Mouse (Mus musculus) left cerebral cortex, adult 8-10 months (tissue): ENCODE data around the gene Sdc1. TPM values are rescaled to one million over a fixed set of nuclear protein-coding genes. Genes with fewer than 3 reads are reported as not detected.
A peak's percentile ranks its signal among the peaks of the same experiment; 100 is the strongest.

ENCODE experiments used
- DNase-seq, 2 experiments: peaks; one replicate each; pipeline ENCODE4 v3.0.0; 2022; ENCODE audit warnings: low spot score in 2 of 2
- total RNA-seq, 4 experiments: library from RNA; stranded (reverse); gene quantifications; 2 replicates each; pipeline ENCODE4 v1.2.4; 2022

Sdc1 gene
- 1 to 10 TPM in 3 of 4 experiments, under 1 TPM in 1; 0.87 to 1.7 (median 1.4) TPM for total RNA-seq

DNA sequence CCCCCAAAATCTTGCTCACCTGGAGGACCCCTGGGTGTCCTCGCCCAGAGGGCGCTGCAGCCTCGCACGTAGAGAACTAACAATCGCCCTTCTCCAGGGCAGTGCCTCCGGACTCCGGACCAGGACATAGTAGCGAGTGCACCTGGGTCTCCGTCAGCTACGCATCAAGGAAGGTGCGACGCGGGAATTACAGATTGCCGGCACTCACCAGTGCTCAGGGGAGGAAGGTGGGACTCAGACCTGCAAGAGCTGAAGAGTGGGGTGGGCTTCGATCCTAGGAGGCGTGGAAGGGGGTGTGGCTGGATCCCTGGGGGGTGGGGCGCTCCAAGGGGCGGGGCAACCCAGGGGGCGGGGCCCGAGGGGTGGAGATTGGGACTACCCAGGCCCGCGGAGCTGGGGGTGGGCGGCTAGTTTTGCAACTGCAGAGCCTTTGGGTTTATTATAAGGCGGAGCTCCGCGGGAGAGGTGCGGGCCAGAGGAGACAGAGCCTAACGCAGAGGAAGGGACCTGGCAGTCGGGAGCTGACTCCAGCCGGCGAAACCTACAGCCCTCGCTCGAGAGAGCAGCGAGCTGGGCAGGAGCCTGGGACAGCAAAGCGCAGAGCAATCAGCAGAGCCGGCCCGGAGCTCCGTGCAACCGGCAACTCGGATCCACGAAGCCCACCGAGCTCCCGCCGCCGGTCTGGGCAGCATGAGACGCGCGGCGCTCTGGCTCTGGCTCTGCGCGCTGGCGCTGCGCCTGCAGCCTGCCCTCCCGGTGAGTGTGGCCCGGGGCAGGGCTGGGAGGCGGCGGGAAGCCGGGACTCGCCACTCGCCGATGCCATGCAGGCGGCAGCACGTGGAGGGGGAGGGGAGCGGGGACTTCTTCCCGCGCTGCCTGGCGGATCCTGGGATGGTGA is at the start of gene Sdc1:
Gene Sdc1 (plus strand): TSS at position 378 of the 898 bp plus-strand sequence.
- peak in 1 of 2 experiments; percentile 25 for DNase-seq

DNA sequence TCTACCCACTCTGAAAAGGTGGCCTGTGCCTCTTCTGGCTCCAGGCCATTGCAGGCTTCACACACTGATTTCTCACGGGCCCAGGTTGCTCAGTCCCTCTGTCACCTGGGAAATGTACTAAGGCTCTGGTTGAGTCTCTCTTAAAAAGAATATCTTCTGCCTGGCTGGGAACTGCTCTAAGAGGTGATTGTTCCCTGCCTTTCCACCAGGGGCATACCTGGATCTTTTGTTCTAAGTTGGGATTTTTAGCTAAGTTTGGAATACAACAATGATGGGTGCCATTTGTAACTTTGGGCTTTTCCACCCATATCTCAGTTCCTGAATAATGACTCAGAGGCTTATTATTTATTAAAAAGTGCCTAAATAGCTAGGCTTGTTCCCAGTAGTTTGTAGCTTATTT is 44.2 kb upstream of the Sdc1 start:
- no peak for DNase-seq

DNA sequence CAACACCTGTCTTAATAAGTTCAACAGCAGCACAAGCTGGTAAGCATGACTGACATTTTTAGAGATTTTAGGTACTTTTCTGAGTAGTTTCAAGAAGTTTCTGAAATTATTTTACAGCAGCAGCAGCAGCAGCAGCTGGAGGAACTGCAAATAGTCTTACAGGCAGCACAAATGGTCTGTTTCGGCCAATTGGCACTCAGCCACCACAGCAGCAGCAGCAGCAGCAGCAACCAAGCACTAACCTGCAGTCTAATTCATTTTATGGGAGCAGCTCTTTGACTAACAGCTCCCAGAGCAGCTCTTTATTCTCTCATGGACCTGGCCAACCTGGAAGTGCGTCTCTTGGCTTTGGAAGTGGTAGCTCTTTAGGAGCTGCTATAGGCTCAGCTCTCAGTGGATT is 42.4 kb upstream of the Sdc1 start:
- no peak for DNase-seq

DNA sequence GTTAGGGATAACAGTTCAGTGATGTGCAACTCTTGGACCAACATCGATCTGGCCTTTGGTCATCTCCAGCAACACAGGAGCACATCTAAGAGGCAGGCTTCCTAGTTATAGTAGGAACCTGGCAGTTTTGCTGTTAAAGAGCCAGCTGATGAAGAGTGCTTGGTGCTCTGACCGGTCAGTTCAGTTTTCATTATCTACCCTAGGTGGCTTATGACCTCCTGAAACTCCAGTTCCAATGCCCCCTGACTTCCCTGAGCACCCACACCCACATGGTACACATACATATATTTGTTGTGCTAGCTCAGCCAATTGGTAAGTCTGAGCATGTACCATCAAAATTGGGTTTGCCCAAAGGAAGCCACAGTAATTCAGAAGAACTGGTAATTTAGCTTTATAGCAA is 17.5 kb upstream of the Sdc1 start:
- no peak for DNase-seq

DNA sequence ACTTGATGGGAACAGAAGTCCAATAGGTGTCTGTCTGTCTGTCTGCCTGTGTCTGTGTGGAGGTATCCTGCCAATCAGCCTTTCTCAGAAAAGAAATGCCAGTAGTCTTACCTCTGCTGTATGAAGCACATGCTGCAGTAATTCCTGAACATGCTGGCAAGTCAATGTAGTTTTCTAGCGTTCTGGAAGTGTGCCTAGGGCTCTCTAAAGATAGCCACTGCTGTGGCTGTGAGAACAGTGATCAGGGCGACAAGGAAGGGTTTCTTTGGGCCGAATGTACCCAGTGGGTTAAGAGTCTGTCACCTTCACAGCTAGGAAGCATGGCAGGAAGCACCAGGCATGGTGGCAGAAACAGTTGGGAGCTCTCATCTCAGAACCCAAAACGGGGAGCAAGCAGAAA is 17.0 kb upstream of the Sdc1 start:
- no peak for DNase-seq

DNA sequence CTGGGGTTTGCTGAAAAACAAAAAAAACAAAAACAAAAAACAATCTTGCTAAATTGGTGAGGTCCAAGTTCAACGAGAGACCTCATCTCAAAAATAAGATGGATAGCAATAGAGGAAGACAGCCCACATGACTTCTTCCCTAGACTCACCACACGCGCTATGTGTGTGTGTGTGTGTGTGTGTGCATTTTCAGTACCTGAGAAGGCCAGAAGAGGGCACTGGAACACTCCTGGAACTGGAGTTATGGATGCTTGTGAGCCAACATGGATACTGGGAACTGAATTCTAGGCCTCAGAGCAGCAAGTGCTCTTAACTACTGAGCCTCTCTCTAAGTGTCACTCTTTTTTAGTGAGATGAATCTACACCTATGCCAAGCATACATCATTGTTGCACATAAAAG is 13.1 kb upstream of the Sdc1 start:
- DNase-seq: no peak

DNA sequence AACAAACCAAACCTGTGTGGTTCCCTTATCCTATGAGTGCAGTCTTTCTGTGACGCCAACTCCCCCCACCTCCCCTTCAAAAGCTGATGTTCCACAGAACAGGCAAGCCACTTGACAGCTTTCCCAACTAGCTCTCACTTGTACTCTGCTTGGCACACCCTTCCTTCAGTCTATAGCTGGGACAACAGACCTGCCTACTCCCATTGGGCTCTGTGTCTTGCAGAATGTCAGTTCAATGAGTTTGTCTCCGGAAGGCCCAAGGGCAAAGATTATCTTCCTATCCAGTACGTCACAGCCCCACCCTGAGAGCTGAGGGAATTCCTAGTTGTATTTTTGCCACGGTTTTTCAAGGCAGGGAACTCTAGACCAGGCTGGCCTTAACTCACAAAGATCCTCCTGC is 12.0 kb upstream of the Sdc1 start:
- DNase-seq: peak in 1 of 2 experiments; percentile 1

DNA sequence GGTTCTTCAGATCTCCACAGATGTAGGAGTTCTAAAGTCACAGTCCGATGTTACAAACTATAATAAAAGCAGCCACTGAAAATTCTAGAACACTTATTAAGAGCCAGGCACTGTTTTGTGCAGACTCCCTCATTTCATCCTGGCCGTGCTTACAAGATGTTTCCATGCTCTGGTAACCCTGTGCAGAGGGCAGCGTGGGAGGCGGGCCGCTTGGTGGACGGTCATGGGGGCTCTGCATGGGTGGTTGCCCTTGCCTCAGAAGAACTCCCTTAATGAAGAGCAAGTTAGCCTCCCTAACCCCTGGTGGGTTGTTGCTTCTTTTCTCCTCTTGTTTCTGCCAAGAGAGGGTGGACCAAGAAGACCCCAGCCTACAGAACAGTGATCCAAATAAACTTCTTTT is 11.3 kb upstream of the Sdc1 start:
- DNase-seq: peak in 1 of 2 experiments; percentile 0

DNA sequence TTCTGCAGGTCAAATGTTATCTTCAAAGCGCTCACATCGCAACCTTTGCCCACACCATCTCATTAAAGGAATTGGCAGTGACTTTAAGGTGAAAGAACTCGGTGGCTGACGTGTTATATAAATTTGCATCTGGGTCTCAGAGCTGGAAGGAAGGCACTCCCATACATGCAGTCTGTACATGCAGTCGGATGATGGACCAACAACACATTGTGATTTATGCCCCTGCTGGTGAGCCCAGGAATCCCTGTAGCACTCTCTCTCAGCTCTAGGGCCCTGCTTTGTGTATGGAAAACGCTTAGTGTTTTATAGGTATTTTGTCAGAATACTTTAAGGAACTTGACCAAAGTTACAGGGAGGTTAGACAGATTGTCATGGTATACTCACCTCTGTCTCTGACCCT is 10.6 kb upstream of the Sdc1 start:
- DNase-seq: no peak

DNA sequence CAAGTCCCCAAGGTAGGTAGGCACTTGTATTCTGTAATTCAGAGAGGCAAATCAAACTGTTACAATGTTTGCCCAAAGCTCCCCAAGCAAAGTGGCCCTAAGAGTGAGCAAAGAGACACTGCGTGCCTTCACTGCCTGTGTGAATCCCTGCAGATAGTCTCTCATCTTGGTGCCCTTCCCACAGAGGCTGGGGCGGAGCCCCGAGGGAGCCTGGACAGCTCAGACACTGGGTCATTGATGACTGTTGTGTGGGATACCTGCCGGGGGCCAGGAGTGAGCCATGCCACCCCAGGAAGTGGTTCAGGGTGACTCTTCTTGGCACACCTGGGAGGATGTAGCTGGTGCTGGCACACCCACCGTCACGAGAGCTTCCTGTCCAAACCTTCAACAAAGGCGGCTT is 10.1 kb upstream of the Sdc1 start:
- DNase-seq: peak in 1 of 2 experiments; percentile 5

DNA sequence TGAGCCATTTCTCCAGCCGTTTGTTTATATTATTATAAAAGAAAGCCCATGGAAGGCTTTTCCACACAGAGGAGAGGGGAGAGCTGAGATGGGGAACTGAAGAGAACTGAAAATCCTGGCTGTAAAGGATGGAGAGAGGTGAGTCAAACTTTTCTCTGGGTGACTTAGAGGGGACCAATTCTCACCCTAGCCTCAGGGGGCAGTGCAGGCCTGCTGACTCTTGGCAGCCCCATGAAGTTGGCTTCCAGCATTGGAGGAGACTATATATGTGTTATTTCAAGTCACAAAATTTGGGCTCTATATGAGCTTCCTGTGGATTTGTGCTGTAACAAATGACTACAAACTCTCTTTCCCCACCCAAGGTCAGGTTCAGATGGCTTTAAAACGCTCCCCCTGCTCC is 8.5 kb upstream of the Sdc1 start:
- no peak for DNase-seq

DNA sequence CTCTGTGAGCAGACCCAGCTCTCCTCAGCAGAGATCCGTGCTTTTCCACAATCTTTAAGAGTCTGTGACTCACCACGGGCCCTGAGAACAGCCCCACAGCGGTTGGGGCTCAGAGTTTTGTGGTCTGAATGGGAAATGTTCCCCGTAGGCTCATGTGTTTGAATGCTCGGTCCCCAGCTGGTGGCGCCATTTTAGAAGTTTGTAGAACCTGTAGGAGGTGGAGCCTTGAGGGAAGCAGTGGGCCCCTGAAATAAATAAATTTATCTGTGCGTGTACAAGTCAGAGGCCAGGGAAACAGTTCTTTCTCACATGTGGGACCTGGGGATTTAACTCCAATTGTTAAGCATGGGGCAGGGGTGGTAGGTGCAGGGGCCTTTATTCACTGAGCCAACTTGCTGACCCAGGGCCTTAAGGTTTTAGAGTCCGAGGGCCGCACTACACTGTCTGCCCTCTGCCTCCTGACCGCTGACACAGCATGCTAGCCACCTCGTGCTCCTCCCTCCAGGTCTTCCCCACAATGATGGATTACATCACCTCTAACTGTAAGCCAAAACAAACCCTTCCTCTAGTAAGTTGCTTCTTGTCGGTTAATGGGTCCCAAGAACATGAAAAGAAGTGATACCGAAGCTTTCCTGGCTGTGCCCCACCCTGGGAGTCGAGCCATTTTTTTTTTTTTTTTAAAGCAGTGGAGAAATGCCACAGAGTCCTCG is 6.7 kb upstream of the Sdc1 start:
- no peak for DNase-seq

DNA sequence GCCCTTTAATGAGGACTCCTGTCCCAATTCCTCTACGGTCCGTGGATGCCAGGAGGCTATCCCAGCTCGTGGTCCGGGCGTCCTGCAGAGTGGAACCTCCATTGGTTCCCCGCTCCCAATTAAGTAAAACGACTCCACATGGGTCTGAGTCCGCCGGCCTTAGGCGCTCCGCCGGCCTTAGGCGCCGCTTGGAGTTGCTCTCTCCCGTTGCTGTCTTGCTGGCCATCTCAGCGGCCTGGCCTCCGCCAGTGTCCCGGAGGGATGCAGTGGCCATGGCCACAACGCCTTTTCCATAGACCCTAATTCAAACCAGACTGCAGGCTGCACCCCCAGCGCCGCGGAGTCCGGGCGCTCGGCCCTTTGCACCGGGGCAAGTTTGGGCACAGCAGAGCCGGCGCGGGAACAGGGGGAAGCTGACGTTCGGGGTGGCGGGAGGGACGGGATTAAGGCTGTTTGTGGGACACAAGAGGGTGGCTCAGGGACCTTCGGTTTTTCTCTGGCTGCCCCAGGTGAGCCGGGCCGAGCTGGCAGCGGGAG is 789 bp downstream of the Sdc1 start:
- DNase-seq: no peak

DNA sequence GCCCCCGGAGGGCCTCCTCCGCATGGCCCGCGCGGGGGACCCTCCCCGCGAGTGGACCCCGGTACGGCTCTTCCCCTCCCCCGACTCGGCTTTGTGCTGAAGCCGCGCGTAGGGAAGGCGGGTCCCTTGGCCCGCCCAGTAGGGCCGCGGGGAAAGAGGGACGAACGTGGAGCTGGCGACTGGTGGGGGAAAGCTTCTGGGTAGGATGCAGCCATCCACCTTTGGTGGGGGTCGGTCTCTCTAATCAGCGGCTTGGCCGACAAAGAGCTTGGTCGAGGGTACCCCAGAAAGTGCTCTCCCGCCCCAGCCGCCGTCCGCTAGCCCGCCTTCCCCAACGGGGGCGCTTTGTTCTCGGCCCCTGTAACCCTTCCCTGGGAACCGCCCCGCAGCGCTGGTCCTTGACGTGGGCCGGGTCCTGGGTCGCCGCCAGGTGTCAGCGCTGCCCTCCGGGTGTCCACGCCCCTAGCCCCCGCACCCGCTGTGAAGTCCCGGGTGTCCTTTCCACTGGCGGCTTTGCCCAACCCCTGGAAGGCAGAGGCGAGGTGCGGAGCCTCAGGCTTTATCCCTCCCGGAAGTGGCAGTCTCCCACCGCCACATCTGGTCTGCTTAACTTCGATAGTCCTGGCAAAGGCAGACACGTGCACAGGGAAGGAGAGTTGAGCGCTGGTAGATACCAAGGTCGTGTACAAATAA is 1.5 kb downstream of the Sdc1 start:
- DNase-seq: no peak

DNA sequence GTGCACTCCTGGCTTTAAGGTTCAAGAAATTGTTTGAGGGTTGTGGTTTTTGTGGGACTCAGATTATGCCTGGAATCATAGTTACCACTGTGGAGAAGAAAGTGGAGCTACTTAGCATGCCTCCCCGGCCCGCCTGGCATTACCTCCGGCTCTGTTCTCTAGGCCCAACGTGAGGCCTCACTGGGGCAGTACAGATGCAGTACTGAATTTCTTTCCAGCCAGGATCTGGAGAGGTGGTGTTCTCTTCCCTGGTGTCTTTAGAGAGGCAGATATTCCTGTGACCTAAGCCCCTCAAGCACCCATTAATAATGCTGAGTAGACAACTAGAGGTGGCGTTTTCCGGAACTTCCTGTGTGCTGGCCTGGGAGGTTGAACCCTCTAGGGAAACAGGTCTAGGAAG is 2.2 kb downstream of the Sdc1 start:
- DNase-seq: no peak

DNA sequence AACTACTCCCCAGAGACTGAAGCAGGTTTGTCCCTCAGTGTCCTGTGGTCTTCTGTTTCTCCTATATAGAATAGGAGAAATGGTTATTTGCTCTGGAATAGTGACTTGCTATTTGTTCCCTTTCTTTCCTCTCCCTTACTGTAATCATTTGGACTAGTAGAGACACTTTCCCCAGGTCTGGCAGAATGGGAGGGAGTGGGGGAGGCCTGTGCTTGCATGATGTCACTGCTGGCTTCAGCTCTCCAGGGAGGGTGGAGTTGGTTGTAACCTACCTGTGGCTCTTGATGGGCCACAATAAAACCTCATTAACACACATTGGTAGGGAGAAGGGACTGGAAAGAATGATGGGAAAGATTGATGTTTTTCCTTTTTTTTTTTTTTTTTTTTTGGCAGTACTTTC is 3.1 kb downstream of the Sdc1 start:
- no peak for DNase-seq

DNA sequence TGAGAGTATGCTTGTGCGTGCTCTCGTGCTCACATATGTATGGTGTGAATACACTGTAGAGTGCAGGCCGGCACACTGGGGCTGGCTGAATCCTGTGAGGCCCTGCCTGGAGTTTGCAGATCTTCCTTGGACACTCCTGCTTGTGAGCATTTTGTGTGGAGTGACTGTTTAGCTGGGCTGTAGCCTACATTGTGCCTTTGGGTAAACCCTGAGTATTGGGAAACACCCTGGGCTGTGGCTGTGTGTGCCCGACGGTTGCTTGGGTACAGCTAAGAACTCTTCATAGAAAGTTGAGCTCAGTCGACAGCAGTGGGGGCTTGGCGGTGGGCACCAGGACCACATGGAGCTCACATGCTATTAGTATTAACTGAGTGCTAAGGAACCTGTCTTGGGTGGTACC is 5.1 kb downstream of the Sdc1 start:
- DNase-seq: no peak

DNA sequence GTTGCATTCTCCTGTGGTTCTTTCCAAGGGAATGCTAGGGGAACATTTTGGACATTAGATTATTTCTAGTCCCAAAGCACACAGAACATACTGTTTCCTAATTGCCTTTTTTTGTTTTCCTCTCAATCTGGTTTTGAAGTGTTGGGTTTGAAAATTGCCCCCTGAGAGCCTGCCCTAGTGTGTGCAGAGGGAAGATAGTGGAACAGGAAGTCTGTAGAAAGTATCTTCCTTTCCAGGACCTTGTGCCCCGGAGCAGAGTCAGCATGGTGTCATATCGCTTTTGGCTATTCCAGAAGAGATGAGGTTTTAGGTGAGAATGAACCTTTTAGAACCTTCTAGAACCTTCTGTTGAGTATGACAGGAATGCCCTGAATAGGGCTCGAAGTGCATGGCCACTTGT is 5.6 kb downstream of the Sdc1 start:
- no peak for DNase-seq

DNA sequence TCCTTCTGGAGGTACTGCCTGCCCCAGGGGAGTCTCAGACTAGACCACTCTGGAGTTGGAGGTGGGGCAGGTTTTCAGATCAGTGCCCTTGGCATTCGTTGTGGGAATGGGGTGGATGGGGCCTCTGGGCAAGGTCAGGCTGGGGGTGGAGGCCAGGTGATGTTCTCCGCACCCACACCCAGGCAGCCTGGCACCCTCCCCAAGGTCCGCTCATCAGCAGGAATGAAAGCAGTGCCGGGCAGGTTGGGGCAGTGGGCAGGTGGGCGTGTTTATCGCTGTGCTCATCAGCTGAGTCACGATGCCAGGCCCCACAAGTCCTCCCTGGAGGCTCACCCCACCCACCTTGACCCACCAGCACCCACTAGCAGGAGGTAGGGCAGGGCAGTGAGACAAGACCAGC is 7.0 kb downstream of the Sdc1 start:
- DNase-seq: no peak

DNA sequence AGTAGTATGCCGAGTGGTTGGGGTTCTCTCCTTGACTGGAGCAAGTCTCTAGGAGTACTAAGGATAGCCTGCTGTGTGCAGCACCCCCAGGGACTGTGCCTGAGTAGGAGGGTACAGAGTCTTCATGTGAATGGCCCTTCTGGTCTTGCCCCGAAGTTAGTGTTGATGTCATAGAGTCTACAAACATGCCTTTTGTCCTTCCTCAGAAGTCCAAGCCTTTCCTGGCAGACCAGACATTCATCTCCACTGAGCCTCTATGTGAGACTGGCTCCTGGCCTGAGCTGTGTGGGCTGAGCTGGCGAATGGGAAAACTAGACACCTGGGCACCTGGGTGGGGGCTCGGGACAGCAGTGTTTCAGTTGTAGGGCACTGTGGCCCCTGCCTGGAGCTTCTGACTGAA is 8.7 kb downstream of the Sdc1 start:
- DNase-seq: no peak

DNA sequence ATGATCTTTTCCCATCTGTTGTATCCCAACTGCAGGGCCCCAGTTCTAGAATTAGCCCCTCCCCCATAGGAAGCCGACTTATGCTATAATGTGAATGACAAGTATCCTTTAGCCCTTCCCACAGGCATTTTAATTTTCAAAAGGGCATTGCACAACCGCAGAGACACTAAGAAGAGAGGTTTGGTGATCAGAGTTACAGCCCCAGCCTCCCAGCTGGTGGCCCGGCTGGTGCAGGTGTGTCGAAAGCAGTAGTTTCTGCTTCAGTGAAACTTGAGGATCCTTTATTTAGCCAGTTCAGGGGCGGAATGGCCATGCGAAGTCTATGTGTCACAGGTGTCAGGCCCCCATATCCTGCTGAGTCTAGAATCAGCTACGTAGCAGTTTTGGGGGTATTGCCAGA is 10.0 kb downstream of the Sdc1 start:
- DNase-seq: no peak
